Mouse (Mus musculus): ENCODE measurements at regions not wholly inside any gene's neighbourhood (a gene's known extent, or its start where the extent isn't known, plus 50 kb on each side); places are given as distances from the start of the nearest gene placed in this dataset.

DNA sequence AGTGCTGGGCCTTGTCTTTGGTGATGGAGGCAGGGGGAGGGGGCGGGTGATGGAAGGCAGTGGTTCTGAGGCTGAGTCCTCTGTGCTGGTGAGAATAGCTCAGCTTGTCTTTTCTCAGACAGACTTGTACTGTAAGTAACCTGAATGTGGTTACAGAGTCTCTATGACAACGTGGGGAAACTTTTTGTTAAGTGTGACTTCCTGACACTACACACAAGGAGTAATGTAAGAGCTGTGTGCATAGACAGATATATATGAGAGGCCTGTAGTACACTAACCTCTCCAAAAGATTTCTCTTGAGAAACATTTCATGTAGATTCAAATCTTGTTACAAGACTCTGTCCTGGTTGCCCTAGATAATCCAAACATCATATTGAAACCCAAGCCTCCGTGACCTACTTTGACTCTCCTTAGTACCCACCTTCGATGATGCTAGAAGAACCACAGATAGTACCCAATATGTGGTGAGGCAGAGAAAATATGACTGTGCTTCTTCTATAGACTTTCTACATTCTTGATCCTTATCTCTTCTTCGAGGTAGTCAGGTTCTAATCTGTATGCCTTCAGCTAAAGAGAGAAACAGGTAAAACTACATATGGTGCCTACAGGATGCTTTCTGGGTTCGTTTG is 424.7 kb downstream of the Ets1 start:
- TF ChIP-seq CTCF (IDR thresholded peaks at IDR 0.05; ENCODE audit: low read depth) (no peak), EP300 (IDR thresholded peaks at IDR 0.05; ENCODE audit: low read depth) (no peak)
